Comparison of ENCODE assay signal across 12 mouse cellular contexts in genomic region chr19:55865774-55866578, GRCm38 (mm10).
DNase-seq lines count a peak whose midpoint lies in the region; ATAC-seq and TF ChIP-seq lines count a peak whose summit lies in the region.
"Had no signal": no experiment of that assay in that cellular context is flagged by ENCODE, and none has a peak within 500 bp of the region (broad histone marks: within the 10 kb centered on the region; RNA-seq: fewer than 3 reads in every experiment).

No protein-coding gene starts in this region.

- no peaks in the 10 kb centered on the region for H3K9me3 ChIP-seq in heart, postnatal 0 days (replicated peaks; ENCODE audit: control insufficient read depth, low read length)
- H3K9me3 ChIP-seq in liver, embryonic 15.5 days (replicated peaks): no peaks in the 10 kb centered on the region
- no peaks in the 10 kb centered on the region for H3K9me3 ChIP-seq in midbrain, embryonic 14.5 days (ENCODE audit: control insufficient read depth, low read length)
- H3K9me3 ChIP-seq: neural tube, embryonic 15.5 days had no signal

- no peak overlapping the region for H3K4me2 ChIP-seq in heart, postnatal 0 days (ENCODE audit: low read depth, low read length)
- peak overlapping the region; percentile 62 for H3K4me2 ChIP-seq in liver, embryonic 15.5 days
- H3K4me2 ChIP-seq in midbrain, embryonic 14.5 days (ENCODE audit: low read length): no peak overlapping the region
- H3K4me2 ChIP-seq: hindbrain, embryonic 14.5 days; neural tube, embryonic 15.5 days had no signal

- intact Hi-C loops in heart, postnatal 10 days (cut with DNase I): no loop called here

- H3K36me3 ChIP-seq in heart, postnatal 0 days (replicated peaks; ENCODE audit: control insufficient read depth, insufficient read depth, low read length): peaks cover 5% of the 10 kb centered on the region; the same call in 1 of the 2 replicates
- no peaks in the 10 kb centered on the region; the same call in 1 of the 2 replicates for H3K36me3 ChIP-seq in liver, embryonic 15.5 days (replicated peaks)
- H3K36me3 ChIP-seq in splenic B cell, adult 2 months (ENCODE audit: control insufficient read depth, insufficient read depth, low read length, poor library complexity, severe bottlenecking): no peaks in the 10 kb centered on the region
- 0 out of 2 replicates have a peak, but pooled peaks cover 6% of the 10 kb centered on the region for H3K36me3 ChIP-seq in midbrain, embryonic 14.5 days (ENCODE audit: control insufficient read depth, insufficient read depth, low read length)
- H3K36me3 ChIP-seq: neural tube, embryonic 15.5 days had no signal

- H3K4me1 ChIP-seq in heart, postnatal 0 days (ENCODE audit: control insufficient read depth, insufficient read depth): peaks cover 32% of the 10 kb centered on the region
- H3K4me1 ChIP-seq in liver, embryonic 15.5 days (replicated peaks): peaks cover 87% of the 10 kb centered on the region
- H3K4me1 ChIP-seq in midbrain, embryonic 14.5 days (ENCODE audit: control insufficient read depth, insufficient read depth, low read length): no peaks in the 10 kb centered on the region
- H3K4me1 ChIP-seq: neural tube, embryonic 15.5 days had no signal

- peak; percentile 39 for DNase-seq in heart, postnatal 0 days (ENCODE audit: low spot score)
- no peak for DNase-seq in heart, postnatal 10 days
- DNase-seq in splenic B cell, adult 2 months (ENCODE audit: low read depth, low spot score): peak; percentile 76
- no peak for DNase-seq in right cerebral cortex, postnatal 14 days
- DNase-seq in midbrain, embryonic 14.5 days: no peak
- no peak for DNase-seq in testis, postnatal 10 days (ENCODE audit: low spot score)
- DNase-seq: adrenal gland, adult 8-10 months; thymus, postnatal 25 days had no signal

- H3K27me3 ChIP-seq in heart, postnatal 0 days (ENCODE audit: control insufficient read depth, insufficient read depth, low read length): no peaks in the 10 kb centered on the region
- H3K27me3 ChIP-seq in liver, embryonic 15.5 days: no peaks in the 10 kb centered on the region
- no peaks in the 10 kb centered on the region for H3K27me3 ChIP-seq in splenic B cell, adult 2 months (ENCODE audit: control insufficient read depth, insufficient read depth, low read length, poor library complexity, severe bottlenecking)
- no peaks in the 10 kb centered on the region for H3K27me3 ChIP-seq in midbrain, embryonic 14.5 days (ENCODE audit: control insufficient read depth, insufficient read depth, low read length)
- H3K27me3 ChIP-seq: neural tube, embryonic 15.5 days had no signal

- peak; percentile 6; the same call in 1 of the 2 replicates for TF ChIP-seq CTCF in heart, postnatal 0 days (IDR thresholded peaks at IDR 0.05; ENCODE audit: low read depth)

- 53% methylated on average over 13 of the region's 13 CpGs for WGBS in heart, postnatal 0 days
- 11% methylated on average over 13 of the region's 13 CpGs for WGBS in liver, embryonic 15.5 days (ENCODE audit: insufficient replicate concordance)
- WGBS in midbrain, embryonic 14.5 days: 83% methylated on average over 13 of the region's 13 CpGs

- H3K4me3 ChIP-seq in heart, postnatal 0 days (ENCODE audit: low read depth, low read length): no peak overlapping the region
- peak overlapping the region; percentile 17 for H3K4me3 ChIP-seq in liver, embryonic 15.5 days (replicated peaks)
- H3K4me3 ChIP-seq in midbrain, embryonic 14.5 days (replicated peaks; ENCODE audit: low read depth, low read length): no peak overlapping the region
- H3K4me3 ChIP-seq: neural tube, embryonic 15.5 days had no signal

- peak; percentile 40; the same call in 1 of the 2 replicates for ATAC-seq in heart, postnatal 0 days (ENCODE audit: insufficient read depth, low read depth)
- peak; percentile 83 for ATAC-seq in common myeloid progenitor, adult 5-6 weeks (replicated peaks; ENCODE audit: low read depth, poor library complexity, severe bottlenecking)
- ATAC-seq in liver, embryonic 15.5 days (ENCODE audit: insufficient read depth): peak; percentile 78
- no peak for ATAC-seq in midbrain, embryonic 14.5 days (ENCODE audit: low FRiP score, low TSS enrichment)

- no peak overlapping the region for H3K9ac ChIP-seq in heart, postnatal 0 days (replicated peaks; ENCODE audit: low read depth, low read length)
- peak overlapping the region; percentile 39; the same call in 1 of the 2 replicates for H3K9ac ChIP-seq in liver, embryonic 15.5 days
- no peak overlapping the region for H3K9ac ChIP-seq in midbrain, embryonic 14.5 days (replicated peaks; ENCODE audit: low read length)
- H3K9ac ChIP-seq: hindbrain, embryonic 14.5 days; neural tube, embryonic 15.5 days had no signal

- no peak for TF ChIP-seq EP300 in heart, postnatal 0 days (IDR thresholded peaks at IDR 0.05; ENCODE audit: low read depth)

- H3K27ac ChIP-seq in heart, postnatal 0 days (ENCODE audit: low read depth): no peak overlapping the region
- H3K27ac ChIP-seq in liver, embryonic 15.5 days (replicated peaks): peak overlapping the region; percentile 89
- H3K27ac ChIP-seq in midbrain, embryonic 14.5 days (replicated peaks; ENCODE audit: low read depth, low read length): no peak overlapping the region
- H3K27ac ChIP-seq: hindbrain, embryonic 14.5 days; neural tube, embryonic 15.5 days had no signal

Comparison
In these comparisons a context has a peak if more than half of its experiments do, and no peak if none do; other contexts are left out.
1. DNase-seq: peak in heart, postnatal 0 days (single experiment) and splenic B cell, adult 2 months (single experiment); none in heart, postnatal 10 days (0 of 2), right cerebral cortex, postnatal 14 days (single experiment), midbrain, embryonic 14.5 days (single experiment) and testis, postnatal 10 days (single experiment).